Mouse (Mus musculus) heart, embryonic 14.5 days (tissue): ENCODE data around the gene Tent5b. TPM values are rescaled to one million over a fixed set of nuclear protein-coding genes. Genes with fewer than 3 reads are reported as not detected.

Experiments used
- ATAC-seq: fragments of 200-750 bp; cut with Nextera tagmentation; 2 replicates; pipeline ENCODE4 v1.8.0; 2017; ENCODE audit warnings: low read depth, moderate TSS enrichment; ENCODE audit not compliant: insufficient number of reproducible peaks, insufficient read depth, low FRiP score
- H3K27ac ChIP-seq, 2 experiments: fragments of 200-500 bp in 1 of 2; fragments of 300-500 bp in 1 of 2; sonication (generic) in 1 of 2; replicated peaks in 1 of 2; 2 replicates each; pipeline ENCODE4 v1.5.1; 2012 to 2014; ENCODE audit warnings: low read depth in 2 of 2, low read length in 2 of 2, control low read depth in 1 of 2, mild to moderate bottlenecking in 1 of 2, mixed read lengths in 1 of 2; ENCODE audit not compliant: control insufficient read depth in 1 of 2, insufficient read depth in 1 of 2
- H3K27me3 ChIP-seq: fragments of 300-500 bp; sonication (generic); 2 replicates; pipeline ENCODE4 v1.6.1; 2014; ENCODE audit warnings: mild to moderate bottlenecking, low read length, control low read depth; ENCODE audit not compliant: control insufficient read depth, insufficient read depth
- H3K36me3 ChIP-seq: fragments of 300-500 bp; sonication (generic); 2 replicates; pipeline ENCODE4 v1.6.1; 2014; ENCODE audit warnings: mild to moderate bottlenecking, control low read depth, low read length, mixed read lengths; ENCODE audit not compliant: control insufficient read depth, insufficient read depth
- H3K4me1 ChIP-seq, 2 experiments: fragments of 200-500 bp in 1 of 2; fragments of 300-500 bp in 1 of 2; sonication (generic) in 1 of 2; 2 replicates each; pipeline ENCODE4 v1.6.1; 2012 to 2014; ENCODE audit warnings: low read length in 2 of 2, control low read depth in 1 of 2, mixed read lengths in 1 of 2; ENCODE audit not compliant: control insufficient read depth in 2 of 2, insufficient read depth in 2 of 2
- H3K4me2 ChIP-seq: fragments of 300-500 bp; sonication (generic); 2 replicates; pipeline ENCODE4 v1.6.1; 2014; ENCODE audit warnings: mild to moderate bottlenecking, low read length
- H3K4me3 ChIP-seq, 2 experiments: fragments of 200-500 bp in 1 of 2; fragments of 300-500 bp in 1 of 2; sonication (generic) in 1 of 2; 2 replicates each; pipeline ENCODE4 v1.5.1; 2012 to 2014; ENCODE audit warnings: low read length in 2 of 2, mild to moderate bottlenecking in 2 of 2, control low read depth in 1 of 2, low read depth in 1 of 2, moderate library complexity in 1 of 2; ENCODE audit not compliant: control insufficient read depth in 1 of 2, insufficient read depth in 1 of 2
- H3K9ac ChIP-seq: fragments of 300-500 bp; sonication (generic); 2 replicates; pipeline ENCODE4 v1.6.1; 2014; ENCODE audit warnings: mild to moderate bottlenecking, low read length
- H3K9me3 ChIP-seq: fragments of 300-500 bp; sonication (generic); 2 replicates; pipeline ENCODE4 v1.6.1; 2016; ENCODE audit warnings: low read length, control low read depth; ENCODE audit not compliant: control insufficient read depth
- WGBS: fragments of 180-500 bp; shearing (Covaris S2); extraction: QIAGEN DNeasy Blood & Tissue Kit; methylation state at CpG from one replicate; pipeline ENCODE4 v1.1.7; 2014; 5-methylcytosine and 5-hydroxymethylcytosine counted together
- polyA plus RNA-seq: library from polyadenylated mRNA; unstranded; fragments of >200 nt; fragmentation: Nextera tagmentation; extraction: Ambion mirVana; gene quantifications from 2 replicates; pipeline ENCODE4 v1.2.1, GENCODE M21; 2014

Tent5b gene
- polyA plus RNA-seq, 1 experiment from 2014 or later = 0.61 TPM

DNA sequence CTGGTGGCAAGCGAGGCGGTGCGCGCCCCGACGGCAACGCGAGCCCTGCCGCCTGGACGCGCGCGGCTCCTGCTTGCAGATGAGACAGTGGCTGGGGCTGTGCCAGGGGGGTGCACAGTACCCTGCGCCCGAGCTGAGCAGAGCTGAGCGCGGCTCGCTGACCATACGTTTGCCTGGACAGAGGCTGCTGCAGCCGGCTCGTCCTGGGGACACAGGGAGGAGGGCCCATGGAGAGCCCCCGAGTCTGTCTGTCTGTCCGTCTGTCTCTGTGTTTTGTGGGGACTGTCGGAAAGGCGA, 39.4 kb downstream of the Tent5b start:
- Histone ChIP-seq H3K4me1 (peaks cover 0 to 9% of the 10 kb centered on the region in 2 experiments; a peak in 2 of 4 replicates), H3K9me3 (no peaks in the 10 kb centered on the region), H3K4me2 (peak overlapping the region; percentile 81), H3K9ac (peak overlapping the region; percentile 57), H3K27ac (no peak overlapping the region), H3K4me3 (peak overlapping the region; percentile 45 to 48), H3K36me3 (no peaks in the 10 kb centered on the region), H3K27me3 (peaks cover 39% of the 10 kb centered on the region)
- WGBS = 6% methylated on average over 25 of the region's 25 CpGs
- ATAC-seq = no peak

DNA sequence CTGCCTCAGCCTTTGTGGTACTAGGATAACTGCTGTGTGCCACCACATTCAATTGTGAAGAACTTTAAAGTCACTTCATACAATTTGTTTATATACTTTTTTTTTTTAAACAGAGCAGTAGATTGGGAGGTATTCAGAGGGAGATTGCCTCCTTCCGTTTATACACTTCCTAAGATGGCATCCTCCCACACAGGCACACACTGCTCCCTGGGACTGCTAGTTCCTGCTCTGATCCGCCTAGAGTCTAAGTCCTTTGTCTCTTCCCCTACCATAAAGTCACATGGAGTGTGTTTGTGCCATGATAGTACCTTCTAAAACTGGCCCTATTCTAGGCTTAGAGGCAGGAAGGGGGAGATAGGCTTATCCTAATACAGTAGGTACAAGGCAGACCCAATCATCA, 41.6 kb downstream of the Tent5b start:
- WGBS = 62% methylated on average over 2 of the region's 2 CpGs
- ATAC-seq = no peak
- Histone ChIP-seq H3K9me3 (no peaks in the 10 kb centered on the region), H3K27me3 (peaks cover 39% of the 10 kb centered on the region), H3K4me3 (no peak overlapping the region), H3K4me1 (peaks cover 0 to 9% of the 10 kb centered on the region in 2 experiments; a peak in 2 of 4 replicates), H3K9ac (no peak overlapping the region), H3K36me3 (no peaks in the 10 kb centered on the region), H3K27ac (no peak overlapping the region), H3K4me2 (no peak overlapping the region)

GRCm38 (mm10) chr4:133527788-133528187, 47.9 kb downstream of the Tent5b start:
- 64% methylated on average over 16 of the region's 16 CpGs for WGBS
- no peaks in the 10 kb centered on the region for H3K4me1 ChIP-seq
- no peak overlapping the region for H3K4me2 ChIP-seq
- no peaks in the 10 kb centered on the region for H3K9me3 ChIP-seq
- no peak overlapping the region for H3K4me3 ChIP-seq
- H3K36me3 ChIP-seq = peaks cover 38% of the 10 kb centered on the region
- no peak overlapping the region for H3K9ac ChIP-seq
- no peaks in the 10 kb centered on the region for H3K27me3 ChIP-seq
- ATAC-seq = no peak
- H3K27ac ChIP-seq = no peak overlapping the region

DNA sequence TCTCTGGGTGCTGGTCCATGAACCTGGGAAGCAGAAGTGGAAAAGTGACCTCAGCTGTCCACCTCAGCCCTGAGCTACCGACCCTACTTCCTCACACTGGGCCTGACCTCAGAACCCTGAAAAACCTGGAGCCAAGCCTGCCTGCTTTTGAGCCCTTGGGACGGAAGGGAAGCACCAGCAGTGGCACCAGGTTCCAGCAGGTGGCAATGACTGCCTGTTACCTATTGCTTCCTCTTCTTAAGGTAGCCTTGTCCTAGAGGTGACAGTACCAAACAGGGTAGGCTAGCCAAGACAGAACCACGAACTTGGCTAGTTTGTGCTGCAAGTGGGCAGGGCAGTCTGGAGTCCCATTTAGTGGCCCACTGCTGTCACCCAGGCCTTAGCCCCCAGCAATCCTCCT, 52.8 kb downstream of the Tent5b start:
- peaks cover 87% of the 10 kb centered on the region for H3K36me3 ChIP-seq
- no peak overlapping the region for H3K9ac ChIP-seq
- no peaks in the 10 kb centered on the region for H3K27me3 ChIP-seq
- 87% methylated on average over 3 of the region's 3 CpGs for WGBS
- no peaks in the 10 kb centered on the region for H3K9me3 ChIP-seq
- no peak for ATAC-seq
- no peak overlapping the region for H3K27ac ChIP-seq
- H3K4me2 ChIP-seq = no peak overlapping the region
- H3K4me1 ChIP-seq = no peaks in the 10 kb centered on the region
- H3K4me3 ChIP-seq = no peak overlapping the region

- no peaks in the 10 kb centered on the region for H3K27me3 ChIP-seq
- H3K9me3 ChIP-seq = no peaks in the 10 kb centered on the region
- WGBS = 79% methylated on average over 3 of the region's 3 CpGs
- H3K4me2 ChIP-seq = no peak overlapping the region
- no peak overlapping the region for H3K4me3 ChIP-seq
- no peak overlapping the region for H3K27ac ChIP-seq
- peaks cover 96% of the 10 kb centered on the region for H3K36me3 ChIP-seq
- H3K4me1 ChIP-seq = no peaks in the 10 kb centered on the region
- no peak overlapping the region for H3K9ac ChIP-seq
- ATAC-seq = no peak
Measured at GRCm38 (mm10) chr4:133536081-133536480, 56.1 kb downstream of the Tent5b start.

- H3K4me2 ChIP-seq = no peak overlapping the region
- H3K27ac ChIP-seq = no peak overlapping the region
- no peak for ATAC-seq
- WGBS = 89% methylated on average over 5 of the region's 5 CpGs
- H3K4me1 ChIP-seq = no peaks in the 10 kb centered on the region
- H3K9ac ChIP-seq = no peak overlapping the region
- no peak overlapping the region for H3K4me3 ChIP-seq
- H3K9me3 ChIP-seq = no peaks in the 10 kb centered on the region
- peaks cover 96% of the 10 kb centered on the region for H3K36me3 ChIP-seq
- H3K27me3 ChIP-seq = no peaks in the 10 kb centered on the region
Measured at GRCm38 (mm10) chr4:133536652-133537051, 56.7 kb downstream of the Tent5b start.

Other genes starting within 250 kb of the Tent5b start
- gene Map3k6, start 239.3 kb upstream of the Tent5b start, polyA plus RNA-seq = 1.6 and 2.3 TPM in 2 replicates
- gene Sytl1, start 217.0 kb upstream of the Tent5b start, polyA plus RNA-seq = 0.34 and 0.42 TPM in 2 replicates
- 54.7 and 57.1 TPM in 2 replicates for gene Tmem222, start 202.3 kb upstream of the Tent5b start, polyA plus RNA-seq
- 16.9 and 17.3 TPM in 2 replicates for gene Wdtc1, start 126.7 kb upstream of the Tent5b start, polyA plus RNA-seq
- gene Slc9a1, start 110.4 kb upstream of the Tent5b start, polyA plus RNA-seq = 5.6 and 6.5 TPM in 2 replicates
- gene Trnp1, start 18.4 kb downstream of the Tent5b start, polyA plus RNA-seq = 1.2 and 1.3 TPM in 2 replicates
- 0.20 and 0.62 TPM in 2 replicates for gene Kdf1, start 38.8 kb downstream of the Tent5b start, polyA plus RNA-seq
- gene Nudc, start 65.9 kb downstream of the Tent5b start, polyA plus RNA-seq = 153 and 164 TPM in 2 replicates
- 15.8 and 18.7 TPM in 2 replicates for gene Nr0b2, start 73.2 kb downstream of the Tent5b start, polyA plus RNA-seq
- gene Gpatch3, start 94.6 kb downstream of the Tent5b start, polyA plus RNA-seq = 5.4 and 6.1 TPM in 2 replicates
- 11.2 and 12.5 TPM in 2 replicates for gene Gpn2, start 104.2 kb downstream of the Tent5b start, polyA plus RNA-seq
- gene Sfn, start 122.0 kb downstream of the Tent5b start, polyA plus RNA-seq = 0.40 and 1.4 TPM in 2 replicates
- gene Zdhhc18, start 170.0 kb downstream of the Tent5b start, polyA plus RNA-seq = 3.4 and 4.7 TPM in 2 replicates
- 11.6 and 12.1 TPM in 2 replicates for gene Pigv, start 192.5 kb downstream of the Tent5b start, polyA plus RNA-seq